Mouse (Mus musculus) kidney, adult 2 months (tissue): ENCODE measurements around the gene Ntm. TPM values are rescaled to one million over a fixed set of nuclear protein-coding genes. Genes with fewer than 3 reads are reported as not detected.

Experiments used
- DNase-seq: peaks from one replicate; pipeline ENCODE4 v3.0.0; 2021
- H3K27ac ChIP-seq: fragments of 200-500 bp; 2 replicates; pipeline ENCODE4 v1.5.1; 2012; ENCODE audit warnings: low read depth, low read length, control low read depth, inconsistent platforms; ENCODE audit not compliant: insufficient read depth
- H3K27me3 ChIP-seq: fragments of 200-500 bp; replicated peaks from 2 replicates; pipeline ENCODE4 v1.6.1; 2012; ENCODE audit warnings: mild to moderate bottlenecking, moderate library complexity, low read length, inconsistent platforms; ENCODE audit not compliant: control insufficient read depth, insufficient read depth
- H3K36me3 ChIP-seq: fragments of 200-500 bp; 2 replicates; pipeline ENCODE4 v1.6.1; 2012; ENCODE audit warnings: mild to moderate bottlenecking, moderate library complexity, low read length, inconsistent platforms; ENCODE audit not compliant: control insufficient read depth, insufficient read depth
- H3K4me1 ChIP-seq: fragments of 200-500 bp; 2 replicates; pipeline ENCODE4 v1.6.1; 2011; ENCODE audit warnings: low read length; ENCODE audit not compliant: control insufficient read depth, insufficient read depth
- H3K4me3 ChIP-seq: fragments of 200-500 bp; 2 replicates; pipeline ENCODE4 v1.5.1; 2011; ENCODE audit warnings: mild to moderate bottlenecking, low read depth, low read length, control low read depth; ENCODE audit not compliant: insufficient read depth
- CTCF ChIP-seq: fragments of 200-500 bp; conservative IDR thresholded peaks from 2 replicates; pipeline ENCODE4 v1.5.1; 2011; ENCODE audit warnings: low read depth, mild to moderate bottlenecking, control low read depth, low read length, moderate library complexity, mixed read lengths; ENCODE audit not compliant: insufficient read depth, insufficient read length
- POLR2A ChIP-seq: fragments of 200-500 bp; IDR thresholded peaks from one replicate; pipeline ENCODE4 v1.6.1; 2011; ENCODE audit warnings: low read depth, low read length, control low read depth
- WGBS: fragments of 180-500 bp; shearing (Covaris S2); methylation state at CpG from one replicate; pipeline ENCODE4 v1.1.7; 2018; 5-methylcytosine and 5-hydroxymethylcytosine counted together
- polyA plus RNA-seq: library from polyadenylated mRNA; depleted of rRNA; stranded (reverse); fragments of >200 nt; gene quantifications from 2 replicates; pipeline ENCODE4 v1.2.3, GENCODE M21; 2012

Ntm gene
- polyA plus RNA-seq, 1 experiment = 0.74 TPM

- TF ChIP-seq POLR2A = no peak
- no peak for TF ChIP-seq CTCF
- no peak for DNase-seq
- Histone ChIP-seq H3K27me3 (no peaks in the 10 kb centered on the region), H3K4me1 (no peaks in the 10 kb centered on the region), H3K27ac (no peak overlapping the region), H3K36me3 (no peaks in the 10 kb centered on the region), H3K4me3 (no peak overlapping the region)
- 47% methylated on average over 4 of the region's 4 CpGs for WGBS
These were observed 875.3 kb downstream of the Ntm start for GRCm38 (mm10) chr9:29087656-29088055.

- DNase-seq = no peak
- no peak for TF ChIP-seq POLR2A
- no peak for TF ChIP-seq CTCF
- Histone ChIP-seq H3K36me3 (no peaks in the 10 kb centered on the region), H3K4me3 (no peak overlapping the region), H3K4me1 (no peaks in the 10 kb centered on the region), H3K27ac (no peak overlapping the region), H3K27me3 (no peaks in the 10 kb centered on the region)
These were observed 875.8 kb downstream of the Ntm start for GRCm38 (mm10) chr9:29087171-29087570.

DNA sequence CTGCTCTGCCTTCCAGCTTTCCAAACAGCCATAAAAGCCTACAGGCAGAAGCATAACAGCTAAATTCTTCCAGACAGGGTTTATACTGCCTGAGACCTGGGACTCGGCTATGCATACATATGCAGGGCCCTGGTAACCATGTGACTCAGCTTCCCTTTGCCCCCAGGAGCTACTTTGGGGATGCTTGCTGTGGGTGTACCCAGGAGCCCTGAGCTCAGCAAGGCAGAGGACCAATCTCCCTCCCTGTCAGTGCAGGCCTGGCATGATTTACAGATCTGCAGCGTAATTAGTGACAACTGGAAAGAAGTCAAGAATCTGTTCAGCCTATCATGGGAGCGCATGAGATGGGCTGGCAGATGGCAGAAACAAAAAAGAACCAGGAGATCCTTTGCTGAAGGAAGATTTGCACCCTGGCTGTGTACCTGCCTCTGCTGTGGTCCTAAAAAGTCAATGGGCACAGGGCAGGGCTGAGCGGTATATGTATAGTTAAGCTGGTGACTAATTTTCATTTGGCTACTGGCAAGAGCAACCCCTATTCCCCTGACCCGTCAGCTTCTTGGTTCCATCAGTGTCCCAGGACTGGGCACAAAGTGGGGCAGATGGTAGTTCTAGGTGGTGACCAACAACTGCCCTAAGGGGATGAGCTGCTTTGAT, 886.9 kb downstream of the Ntm start:
- TF ChIP-seq POLR2A = no peak
- no peak for TF ChIP-seq CTCF
- DNase-seq = no peak
- Histone ChIP-seq H3K27ac (no peak overlapping the region), H3K4me1 (no peaks in the 10 kb centered on the region), H3K36me3 (no peaks in the 10 kb centered on the region), H3K27me3 (no peaks in the 10 kb centered on the region), H3K4me3 (no peak overlapping the region)
- WGBS = 72% methylated on average over 5 of the region's 5 CpGs

DNA sequence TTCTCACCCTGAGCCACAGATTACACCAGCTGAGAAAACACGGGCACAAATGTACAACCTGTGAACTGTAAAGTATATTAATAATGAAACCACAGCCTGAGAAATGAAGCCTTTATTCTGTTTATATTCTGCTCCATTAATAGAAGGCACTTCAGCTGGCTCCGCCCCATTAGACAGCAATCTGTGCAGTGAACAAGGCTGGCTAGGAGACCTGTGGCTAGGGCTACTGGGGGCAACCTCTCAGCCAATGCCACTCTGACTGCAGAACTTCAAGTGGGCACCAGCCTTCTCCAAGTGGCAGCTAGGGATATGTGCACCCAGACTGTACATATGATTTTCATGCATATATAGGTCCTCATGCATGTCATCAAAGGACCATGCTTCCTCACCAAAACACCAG, 887.7 kb downstream of the Ntm start:
- H3K27ac ChIP-seq = no peak overlapping the region
- H3K4me3 ChIP-seq = no peak overlapping the region
- no peaks in the 10 kb centered on the region for H3K27me3 ChIP-seq
- no peaks in the 10 kb centered on the region for H3K4me1 ChIP-seq
- 61% methylated on average over 2 of the region's 2 CpGs for WGBS
- DNase-seq = no peak
- H3K36me3 ChIP-seq = no peaks in the 10 kb centered on the region
- TF ChIP-seq CTCF (no peak), POLR2A (no peak)

GRCm38 (mm10) chr9:29074494-29074893, 888.4 kb downstream of the Ntm start:
- Histone ChIP-seq H3K4me1 (no peaks in the 10 kb centered on the region), H3K27me3 (no peaks in the 10 kb centered on the region), H3K36me3 (no peaks in the 10 kb centered on the region), H3K4me3 (no peak overlapping the region), H3K27ac (no peak overlapping the region)
- DNase-seq = peak; percentile 1
- WGBS = 69% methylated on average over 2 of the region's 2 CpGs
- TF ChIP-seq CTCF = no peak
- no peak for TF ChIP-seq POLR2A

GRCm38 (mm10) chr9:29071997-29072396, 890.9 kb downstream of the Ntm start:
- H3K36me3 ChIP-seq = no peaks in the 10 kb centered on the region
- TF ChIP-seq POLR2A (no peak), CTCF (no peak)
- 87% methylated on average over 1 of the region's 1 CpGs for WGBS
- H3K27me3 ChIP-seq = no peaks in the 10 kb centered on the region
- H3K4me1 ChIP-seq = no peaks in the 10 kb centered on the region
- H3K4me3 ChIP-seq = no peak overlapping the region
- no peak for DNase-seq
- H3K27ac ChIP-seq = no peak overlapping the region

DNA sequence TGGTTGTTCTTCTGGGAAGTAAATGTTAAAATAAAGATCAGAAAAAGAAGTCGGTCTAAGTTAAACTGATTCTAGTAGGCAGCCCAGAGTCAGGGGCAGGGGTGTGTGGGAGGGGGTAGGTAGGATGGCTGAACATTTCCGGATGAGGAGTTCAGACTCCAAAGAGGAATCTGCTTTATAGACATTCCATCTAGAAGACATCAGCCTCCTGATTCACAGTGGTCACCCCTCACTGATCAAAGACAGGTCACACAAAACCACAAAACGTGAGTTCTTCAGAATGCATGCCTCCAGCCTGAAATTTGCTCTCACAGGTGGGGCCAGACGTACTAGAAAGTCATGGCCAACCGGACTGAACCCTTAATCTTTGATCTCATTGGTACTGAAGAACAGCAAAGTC, 895.4 kb downstream of the Ntm start:
- WGBS = 31% methylated on average over 5 of the region's 5 CpGs
- no peak for DNase-seq
- Histone ChIP-seq H3K27ac (no peak overlapping the region), H3K36me3 (no peaks in the 10 kb centered on the region), H3K27me3 (no peaks in the 10 kb centered on the region), H3K4me3 (no peak overlapping the region), H3K4me1 (no peaks in the 10 kb centered on the region)
- TF ChIP-seq CTCF (no peak), POLR2A (no peak)
